Mouse (Mus musculus): ENCODE results near the gene Olfr1204. TPM values are rescaled to one million over a fixed set of nuclear protein-coding genes. Genes with fewer than 3 reads are reported as not detected.

Gene Olfr1204
- total RNA-seq (2014; rRNA removed): not detected in 2 replicates
- polyA plus RNA-seq (2015; fragmentation: Nextera tagmentation; extraction: Ambion mirVana): not detected in 2 replicates

GRCm38 (mm10) chr2:88848992-88849391 lies at the start of gene Olfr1204:
Gene Olfr1204, plus strand, starts transcription at chr2:88849292.
- H3K4me1 ChIP-seq (ENCODE audit: insufficient read depth, low read length): no peaks in the 10 kb centered on the region
- ATAC-seq (ENCODE audit: low FRiP score) (no peak), DNase-seq (ENCODE audit: low spot score) (no peak)
- no peaks in the 10 kb centered on the region for H3K36me3 ChIP-seq (ENCODE audit: insufficient read depth, low read length)
- H3K27ac ChIP-seq (ENCODE audit: low read depth, low read length): no peak within 1 kb of the TSS
- H3K9me3 ChIP-seq (ENCODE audit: low read length): no peaks in the 10 kb centered on the region
- H3K4me2 ChIP-seq (ENCODE audit: low read depth, low read length, poor library complexity, severe bottlenecking): no peak within 1 kb of the TSS
- no peak within 1 kb of the TSS for H3K4me3 ChIP-seq (ENCODE audit: low read depth, low read length)
- TF ChIP-seq CTCF (IDR thresholded peaks at IDR 0.05): no peak
- H3K9ac ChIP-seq (replicated peaks; ENCODE audit: low read length, poor library complexity, severe bottlenecking): no peak within 1 kb of the TSS
- 91% methylated on average over 1 of the region's 1 CpGs for WGBS
- H3K27me3 ChIP-seq (ENCODE audit: insufficient read depth, low read length): no peaks in the 10 kb centered on the region

- 73% methylated on average over 1 of the region's 1 CpGs for WGBS
- Histone ChIP-seq H3K27me3 (ENCODE audit: insufficient read depth, low read length) (no peaks in the 10 kb centered on the region), H3K4me1 (ENCODE audit: insufficient read depth, low read length) (no peaks in the 10 kb centered on the region), H3K27ac (ENCODE audit: low read depth, low read length) (no peak within 1 kb of the TSS), H3K4me3 (ENCODE audit: low read depth, low read length) (no peak within 1 kb of the TSS), H3K9me3 (ENCODE audit: low read length) (no peaks in the 10 kb centered on the region), H3K36me3 (ENCODE audit: insufficient read depth, low read length) (no peaks in the 10 kb centered on the region), H3K9ac (replicated peaks; ENCODE audit: low read length, poor library complexity, severe bottlenecking) (no peak within 1 kb of the TSS), H3K4me2 (ENCODE audit: low read depth, low read length, poor library complexity, severe bottlenecking) (no peak within 1 kb of the TSS)
- DNase-seq (ENCODE audit: low spot score) (no peak), ATAC-seq (ENCODE audit: low FRiP score) (no peak)
- no peak for TF ChIP-seq CTCF (IDR thresholded peaks at IDR 0.05)
Observed at GRCm38 (mm10) chr2:88814196-88814595, 34.9 kb upstream of the Olfr1204 start, which contains the start of gene Olfr1202. Gene Olfr1202, plus strand, starts transcription at chr2:88814496.

- Histone ChIP-seq H3K4me3 (ENCODE audit: low read depth, low read length) (no peak within 1 kb of the TSS), H3K9me3 (ENCODE audit: low read length) (no peaks in the 10 kb centered on the region), H3K27me3 (ENCODE audit: insufficient read depth, low read length) (no peaks in the 10 kb centered on the region), H3K4me1 (ENCODE audit: insufficient read depth, low read length) (no peaks in the 10 kb centered on the region), H3K27ac (ENCODE audit: low read depth, low read length) (no peak within 1 kb of the TSS), H3K36me3 (ENCODE audit: insufficient read depth, low read length) (no peaks in the 10 kb centered on the region), H3K9ac (replicated peaks; ENCODE audit: low read length, poor library complexity, severe bottlenecking) (no peak within 1 kb of the TSS), H3K4me2 (ENCODE audit: low read depth, low read length, poor library complexity, severe bottlenecking) (no peak within 1 kb of the TSS)
- DNase-seq (ENCODE audit: low spot score) (no peak), ATAC-seq (ENCODE audit: low FRiP score) (no peak)
- no peak for TF ChIP-seq CTCF (IDR thresholded peaks at IDR 0.05)
- WGBS: 90% methylated on average over 2 of the region's 2 CpGs
Observed at GRCm38 (mm10) chr2:88829437-88829836, 19.7 kb upstream of the Olfr1204 start, which contains the start of gene Olfr1205. Gene Olfr1205, plus strand, starts transcription at chr2:88829737.

- Histone ChIP-seq H3K36me3 (ENCODE audit: insufficient read depth, low read length) (no peaks in the 10 kb centered on the region), H3K4me1 (ENCODE audit: insufficient read depth, low read length) (no peaks in the 10 kb centered on the region), H3K9ac (replicated peaks; ENCODE audit: low read length, poor library complexity, severe bottlenecking) (no peak overlapping the region), H3K9me3 (ENCODE audit: low read length) (no peaks in the 10 kb centered on the region), H3K4me3 (ENCODE audit: low read depth, low read length) (no peak overlapping the region), H3K4me2 (ENCODE audit: low read depth, low read length, poor library complexity, severe bottlenecking) (no peak overlapping the region), H3K27ac (ENCODE audit: low read depth, low read length) (no peak overlapping the region), H3K27me3 (ENCODE audit: insufficient read depth, low read length) (no peaks in the 10 kb centered on the region)
- no peak for TF ChIP-seq CTCF (IDR thresholded peaks at IDR 0.05)
- DNase-seq (ENCODE audit: low spot score): no peak
- ATAC-seq (ENCODE audit: low FRiP score): no peak
- WGBS: 88% methylated on average over 2 of the region's 2 CpGs
Observed at GRCm38 (mm10) chr2:88838477-88838876, 10.6 kb upstream of the Olfr1204 start.

- Histone ChIP-seq H3K4me1 (ENCODE audit: insufficient read depth, low read length) (no peaks in the 10 kb centered on the region), H3K9me3 (ENCODE audit: low read length) (no peaks in the 10 kb centered on the region), H3K4me3 (ENCODE audit: low read depth, low read length) (no peak within 1 kb of the TSS), H3K4me2 (ENCODE audit: low read depth, low read length, poor library complexity, severe bottlenecking) (no peak within 1 kb of the TSS), H3K27ac (ENCODE audit: low read depth, low read length) (no peak within 1 kb of the TSS), H3K9ac (replicated peaks; ENCODE audit: low read length, poor library complexity, severe bottlenecking) (no peak within 1 kb of the TSS), H3K27me3 (ENCODE audit: insufficient read depth, low read length) (no peaks in the 10 kb centered on the region), H3K36me3 (ENCODE audit: insufficient read depth, low read length) (no peaks in the 10 kb centered on the region)
- ATAC-seq (ENCODE audit: low FRiP score): no peak
- DNase-seq (ENCODE audit: low spot score): no peak
- no peak for TF ChIP-seq CTCF (IDR thresholded peaks at IDR 0.05)
- 80% methylated on average over 2 of the region's 2 CpGs for WGBS
Observed at GRCm38 (mm10) chr2:88862931-88863330, 13.8 kb downstream of the Olfr1204 start, which contains the start of gene Olfr1206. Gene Olfr1206, plus strand, starts transcription at chr2:88863231.

- DNase-seq (ENCODE audit: low spot score): no peak
- Histone ChIP-seq H3K4me3 (ENCODE audit: low read depth, low read length) (no peak within 1 kb of the TSS), H3K36me3 (ENCODE audit: insufficient read depth, low read length) (no peaks in the 10 kb centered on the region), H3K27ac (ENCODE audit: low read depth, low read length) (no peak within 1 kb of the TSS), H3K9ac (replicated peaks; ENCODE audit: low read length, poor library complexity, severe bottlenecking) (no peak within 1 kb of the TSS), H3K27me3 (ENCODE audit: insufficient read depth, low read length) (no peaks in the 10 kb centered on the region), H3K4me1 (ENCODE audit: insufficient read depth, low read length) (no peaks in the 10 kb centered on the region), H3K4me2 (ENCODE audit: low read depth, low read length, poor library complexity, severe bottlenecking) (no peak within 1 kb of the TSS), H3K9me3 (ENCODE audit: low read length) (no peaks in the 10 kb centered on the region)
- TF ChIP-seq CTCF (IDR thresholded peaks at IDR 0.05): no peak
- no peak for ATAC-seq (ENCODE audit: low FRiP score)
Observed at GRCm38 (mm10) chr2:88902211-88902610, 53.1 kb downstream of the Olfr1204 start, which contains the start of gene Olfr1208. Gene Olfr1208, minus strand, starts transcription at chr2:88902311.

Other genes starting within 250 kb of the Olfr1204 start
- 0.28 TPM in 1 of 2 replicates, not detected in the other for gene Olfr1191-ps1, start 208.8 kb upstream of the Olfr1204 start, total RNA-seq (2014; rRNA removed)
- not detected in 2 replicates for gene Olfr1191-ps1, start 208.8 kb upstream of the Olfr1204 start, polyA plus RNA-seq (2015; fragmentation: Nextera tagmentation; extraction: Ambion mirVana)
- gene Olfr1192-ps1, start 200.8 kb upstream of the Olfr1204 start, total RNA-seq (2014; rRNA removed): not detected in 2 replicates
- not detected in 2 replicates for gene Olfr1192-ps1, start 200.8 kb upstream of the Olfr1204 start, polyA plus RNA-seq (2015; fragmentation: Nextera tagmentation; extraction: Ambion mirVana)
- not detected in 2 replicates for gene Olfr1193, start 173.7 kb upstream of the Olfr1204 start, total RNA-seq (2014; rRNA removed)
- gene Olfr1193, start 173.7 kb upstream of the Olfr1204 start, polyA plus RNA-seq (2015; fragmentation: Nextera tagmentation; extraction: Ambion mirVana): not detected in 2 replicates
- gene Olfr1195, start 160.1 kb upstream of the Olfr1204 start, total RNA-seq (2014; rRNA removed): not detected in 2 replicates
- gene Olfr1195, start 160.1 kb upstream of the Olfr1204 start, polyA plus RNA-seq (2015; fragmentation: Nextera tagmentation; extraction: Ambion mirVana): not detected in 2 replicates
- not detected in 2 replicates for gene Olfr1196, start 144.7 kb upstream of the Olfr1204 start, total RNA-seq (2014; rRNA removed)
- gene Olfr1196, start 144.7 kb upstream of the Olfr1204 start, polyA plus RNA-seq (2015; fragmentation: Nextera tagmentation; extraction: Ambion mirVana): not detected in 2 replicates
- gene Olfr1197, start 116.9 kb upstream of the Olfr1204 start, total RNA-seq (2014; rRNA removed): not detected in 2 replicates
- not detected in 2 replicates for gene Olfr1197, start 116.9 kb upstream of the Olfr1204 start, polyA plus RNA-seq (2015; fragmentation: Nextera tagmentation; extraction: Ambion mirVana)
- gene Olfr1198, start 97.9 kb upstream of the Olfr1204 start, total RNA-seq (2014; rRNA removed): not detected in 2 replicates
- gene Olfr1198, start 97.9 kb upstream of the Olfr1204 start, polyA plus RNA-seq (2015; fragmentation: Nextera tagmentation; extraction: Ambion mirVana): not detected in 2 replicates
- gene Olfr1199, start 88.8 kb upstream of the Olfr1204 start, total RNA-seq (2014; rRNA removed): not detected in 2 replicates
- not detected in 2 replicates for gene Olfr1199, start 88.8 kb upstream of the Olfr1204 start, polyA plus RNA-seq (2015; fragmentation: Nextera tagmentation; extraction: Ambion mirVana)
- not detected in 2 replicates for gene Olfr1200, start 78.8 kb upstream of the Olfr1204 start, total RNA-seq (2014; rRNA removed)
- not detected in 2 replicates for gene Olfr1200, start 78.8 kb upstream of the Olfr1204 start, polyA plus RNA-seq (2015; fragmentation: Nextera tagmentation; extraction: Ambion mirVana)
- not detected in 2 replicates for gene Olfr1201, start 56.3 kb upstream of the Olfr1204 start, total RNA-seq (2014; rRNA removed)
- not detected in 2 replicates for gene Olfr1201, start 56.3 kb upstream of the Olfr1204 start, polyA plus RNA-seq (2015; fragmentation: Nextera tagmentation; extraction: Ambion mirVana)
- not detected in 2 replicates for gene Olfr1202, start 34.8 kb upstream of the Olfr1204 start, total RNA-seq (2014; rRNA removed)
- 0.04 TPM in 1 of 2 replicates, not detected in the other for gene Olfr1202, start 34.8 kb upstream of the Olfr1204 start, polyA plus RNA-seq (2015; fragmentation: Nextera tagmentation; extraction: Ambion mirVana)
- not detected in 2 replicates for gene Olfr1205, start 19.6 kb upstream of the Olfr1204 start, total RNA-seq (2014; rRNA removed)
- gene Olfr1205, start 19.6 kb upstream of the Olfr1204 start, polyA plus RNA-seq (2015; fragmentation: Nextera tagmentation; extraction: Ambion mirVana): not detected in 2 replicates
- gene Olfr1206, start 13.9 kb downstream of the Olfr1204 start, total RNA-seq (2014; rRNA removed): not detected in 2 replicates
- not detected in 2 replicates for gene Olfr1206, start 13.9 kb downstream of the Olfr1204 start, polyA plus RNA-seq (2015; fragmentation: Nextera tagmentation; extraction: Ambion mirVana)
- not detected in 2 replicates for gene Olfr1208, start 53.0 kb downstream of the Olfr1204 start, total RNA-seq (2014; rRNA removed)
- gene Olfr1208, start 53.0 kb downstream of the Olfr1204 start, polyA plus RNA-seq (2015; fragmentation: Nextera tagmentation; extraction: Ambion mirVana): not detected in 2 replicates
- gene Olfr1209, start 65.9 kb downstream of the Olfr1204 start, total RNA-seq (2014; rRNA removed): not detected in 2 replicates
- gene Olfr1209, start 65.9 kb downstream of the Olfr1204 start, polyA plus RNA-seq (2015; fragmentation: Nextera tagmentation; extraction: Ambion mirVana): not detected in 2 replicates
- not detected in 2 replicates for gene Olfr1211, start 88.8 kb downstream of the Olfr1204 start, total RNA-seq (2014; rRNA removed)
- gene Olfr1211, start 88.8 kb downstream of the Olfr1204 start, polyA plus RNA-seq (2015; fragmentation: Nextera tagmentation; extraction: Ambion mirVana): not detected in 2 replicates
- gene Olfr1212, start 104.7 kb downstream of the Olfr1204 start, total RNA-seq (2014; rRNA removed): not detected in 2 replicates
- gene Olfr1212, start 104.7 kb downstream of the Olfr1204 start, polyA plus RNA-seq (2015; fragmentation: Nextera tagmentation; extraction: Ambion mirVana): not detected in 2 replicates
- not detected in 2 replicates for gene Gm13762, start 131.0 kb downstream of the Olfr1204 start, total RNA-seq (2014; rRNA removed)
- not detected in 2 replicates for gene Gm13762, start 131.0 kb downstream of the Olfr1204 start, polyA plus RNA-seq (2015; fragmentation: Nextera tagmentation; extraction: Ambion mirVana)
- not detected in 2 replicates for gene Olfr1214, start 143.4 kb downstream of the Olfr1204 start, total RNA-seq (2014; rRNA removed)
- not detected in 2 replicates for gene Olfr1214, start 143.4 kb downstream of the Olfr1204 start, polyA plus RNA-seq (2015; fragmentation: Nextera tagmentation; extraction: Ambion mirVana)
- not detected in 2 replicates for gene Olfr1215, start 157.7 kb downstream of the Olfr1204 start, total RNA-seq (2014; rRNA removed)
- gene Olfr1215, start 157.7 kb downstream of the Olfr1204 start, polyA plus RNA-seq (2015; fragmentation: Nextera tagmentation; extraction: Ambion mirVana): not detected in 2 replicates
- gene Olfr1216, start 169.0 kb downstream of the Olfr1204 start, total RNA-seq (2014; rRNA removed): not detected in 2 replicates
- gene Olfr1216, start 169.0 kb downstream of the Olfr1204 start, polyA plus RNA-seq (2015; fragmentation: Nextera tagmentation; extraction: Ambion mirVana): not detected in 2 replicates
- not detected in 2 replicates for gene Olfr1217, start 182.8 kb downstream of the Olfr1204 start, total RNA-seq (2014; rRNA removed)
- gene Olfr1217, start 182.8 kb downstream of the Olfr1204 start, polyA plus RNA-seq (2015; fragmentation: Nextera tagmentation; extraction: Ambion mirVana): not detected in 2 replicates
- gene Olfr1218, start 211.9 kb downstream of the Olfr1204 start, total RNA-seq (2014; rRNA removed): not detected in 2 replicates
- gene Olfr1218, start 211.9 kb downstream of the Olfr1204 start, polyA plus RNA-seq (2015; fragmentation: Nextera tagmentation; extraction: Ambion mirVana): not detected in 2 replicates
- gene Olfr1219, start 234.2 kb downstream of the Olfr1204 start, total RNA-seq (2014; rRNA removed): not detected in 2 replicates
- gene Olfr1219, start 234.2 kb downstream of the Olfr1204 start, polyA plus RNA-seq (2015; fragmentation: Nextera tagmentation; extraction: Ambion mirVana): not detected in 2 replicates